Mouse (Mus musculus): ENCODE measurements at regions not wholly inside any gene's neighbourhood (a gene's known extent, or its start where the extent isn't known, plus 50 kb on each side); places are given as distances from the start of the nearest gene placed in this dataset.
A peak's percentile ranks its signal among the peaks of the same experiment; 100 is the strongest.

GRCm38 (mm10) chr1:42012911-42013310 lies 682.7 kb upstream of the Pou3f3 start:
- DNase-seq = peak; percentile 91

- DNase-seq = no peak
These were observed 676.6 kb upstream of the Pou3f3 start for GRCm38 (mm10) chr1:42018966-42019365.

- no peak for DNase-seq
These were observed 669.8 kb upstream of the Pou3f3 start for GRCm38 (mm10) chr1:42025781-42026180.

GRCm38 (mm10) chr1:42026423-42026822 lies 669.1 kb upstream of the Pou3f3 start:
- DNase-seq = no peak

- DNase-seq = no peak
These were observed 661.8 kb upstream of the Pou3f3 start for GRCm38 (mm10) chr1:42033786-42034185.

- no peak for DNase-seq
These were observed 660.2 kb upstream of the Pou3f3 start for GRCm38 (mm10) chr1:42035371-42035770.

GRCm38 (mm10) chr1:42041544-42041943 lies 654.0 kb upstream of the Pou3f3 start:
- no peak for DNase-seq

- no peak for DNase-seq
These were observed 637.1 kb upstream of the Pou3f3 start for GRCm38 (mm10) chr1:42058494-42058893.

- peak; percentile 54 for DNase-seq
These were observed 625.5 kb upstream of the Pou3f3 start for GRCm38 (mm10) chr1:42070064-42070463.

GRCm38 (mm10) chr1:42096026-42096425 lies 599.5 kb upstream of the Pou3f3 start:
- DNase-seq = no peak

- no peak for DNase-seq
These were observed 597.0 kb upstream of the Pou3f3 start for GRCm38 (mm10) chr1:42098580-42098979.

GRCm38 (mm10) chr1:42107521-42107920 lies 588.0 kb upstream of the Pou3f3 start:
- no peak for DNase-seq

- no peak for DNase-seq
These were observed 587.6 kb upstream of the Pou3f3 start for GRCm38 (mm10) chr1:42107925-42108324.

GRCm38 (mm10) chr1:42152175-42152790 lies 543.3 kb upstream of the Pou3f3 start:
- no peak for DNase-seq

GRCm38 (mm10) chr1:42152916-42153315 lies 542.7 kb upstream of the Pou3f3 start:
- no peak for DNase-seq

- no peak for DNase-seq
These were observed 527.6 kb upstream of the Pou3f3 start for GRCm38 (mm10) chr1:42167790-42168572.

- no peak for DNase-seq
These were observed 526.1 kb upstream of the Pou3f3 start for GRCm38 (mm10) chr1:42169505-42169904.

GRCm38 (mm10) chr1:42186295-42186694 lies 509.3 kb upstream of the Pou3f3 start:
- DNase-seq = no peak

GRCm38 (mm10) chr1:42228098-42228497 lies 467.5 kb upstream of the Pou3f3 start:
- no peak for DNase-seq

- DNase-seq = no peak
These were observed 465.9 kb upstream of the Pou3f3 start for GRCm38 (mm10) chr1:42229711-42230110.

GRCm38 (mm10) chr1:42230469-42231040 lies 465.0 kb upstream of the Pou3f3 start:
- DNase-seq = peak; percentile 30

- DNase-seq = no peak
These were observed 464.5 kb upstream of the Pou3f3 start for GRCm38 (mm10) chr1:42231091-42231490.

GRCm38 (mm10) chr1:42231897-42232296 lies 463.7 kb upstream of the Pou3f3 start:
- no peak for DNase-seq

GRCm38 (mm10) chr1:42232716-42233115 lies 462.9 kb upstream of the Pou3f3 start:
- no peak for DNase-seq
